Mouse (Mus musculus) embryonic fibroblast, embryonic 13.5 days (primary cell): ENCODE data around the gene Uba5. TPM values are rescaled to one million over a fixed set of nuclear protein-coding genes. Genes with fewer than 3 reads are reported as not detected.

Source experiments
- H3K27ac ChIP-seq: 2 replicates; pipeline ENCODE4 v1.5.1; 2012; ENCODE audit warnings: low read length, control low read depth, inconsistent platforms; ENCODE audit not compliant: insufficient read depth
- H3K4me1 ChIP-seq: 2 replicates; pipeline ENCODE4 v1.6.1; 2011; ENCODE audit warnings: low read length; ENCODE audit not compliant: control insufficient read depth, insufficient read depth
- H3K4me3 ChIP-seq: 2 replicates; pipeline ENCODE4 v1.5.1; 2011; ENCODE audit warnings: mild to moderate bottlenecking, control low read depth, low read length; ENCODE audit not compliant: insufficient read depth
- CTCF ChIP-seq: IDR thresholded peaks from 2 replicates; pipeline ENCODE4 v1.5.1; 2011; ENCODE audit warnings: mild to moderate bottlenecking, control low read depth, low read length, moderate library complexity, borderline replicate concordance; ENCODE audit not compliant: insufficient read depth
- POLR2A ChIP-seq: IDR thresholded peaks from 2 replicates; pipeline ENCODE4 v1.6.1; 2011; ENCODE audit warnings: low read depth, mild to moderate bottlenecking, control low read depth, low read length, moderate library complexity
- polyA plus RNA-seq: library from polyadenylated mRNA; stranded (reverse); fragments of >200 nt; gene quantifications from 2 replicates; pipeline ENCODE4 v1.2.4, GENCODE M21; 2011; ENCODE audit warnings: low read depth; ENCODE audit not compliant: missing spikeins, insufficient read length

Gene Uba5
- 50.3 and 52.0 TPM in 2 replicates for polyA plus RNA-seq

DNA sequence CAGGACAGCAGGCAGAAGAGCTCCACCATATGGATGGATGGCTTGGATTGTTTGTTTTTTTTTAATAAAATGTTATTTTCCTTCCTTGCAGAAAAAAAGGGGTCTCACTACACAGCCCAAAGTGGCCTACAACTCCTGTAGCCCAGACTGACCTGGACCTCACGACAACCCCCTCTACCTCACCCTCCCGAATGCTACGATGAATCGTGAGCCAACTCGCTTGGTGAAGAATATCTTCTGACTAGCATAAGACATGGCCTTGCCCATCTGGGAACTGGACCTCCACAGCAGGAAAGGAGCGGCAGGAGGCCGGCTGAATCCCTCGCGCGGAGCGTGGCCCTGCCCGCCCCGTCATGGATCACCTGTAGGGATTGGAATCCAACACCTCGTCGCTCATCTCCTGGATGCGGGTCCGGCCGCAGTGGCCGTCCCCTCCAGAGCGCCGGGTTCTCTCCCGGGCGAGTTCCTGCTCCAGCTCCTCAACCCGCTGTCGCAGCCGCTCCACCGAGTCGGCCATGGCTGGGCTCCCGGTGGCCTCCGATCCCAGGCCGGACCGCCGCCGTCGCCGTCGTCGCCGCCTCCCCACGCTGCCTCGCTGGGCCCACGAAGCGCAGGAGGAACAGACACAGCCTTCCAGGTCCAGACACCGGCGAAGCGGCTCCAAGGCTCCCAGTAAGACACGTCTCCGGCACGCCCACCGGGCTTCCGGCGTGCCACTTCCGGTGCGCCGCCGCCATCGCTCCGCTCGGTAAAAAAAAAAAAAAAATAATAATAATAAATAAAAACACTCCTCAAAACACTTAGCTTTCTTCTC, at the start of gene Uba5:
Gene Uba5 (minus strand): TSS at position 705 of the 814 bp plus-strand sequence.
- Histone ChIP-seq H3K4me3 (peak within 1 kb of the TSS; percentile 97), H3K4me1 (peaks cover 3% of the 10 kb centered on the region; the same call in 1 of the 2 replicates), H3K27ac (no peak within 1 kb of the TSS)
- TF ChIP-seq POLR2A (peak; percentile 75; the same call in 1 of the 2 replicates), CTCF (no peak)

- Histone ChIP-seq H3K4me3 (no peak overlapping the region), H3K4me1 (no peaks in the 10 kb centered on the region), H3K27ac (no peak overlapping the region)
- TF ChIP-seq CTCF (no peak), POLR2A (no peak)
Measured at GRCm38 (mm10) chr9:104109151-104109550, 46.2 kb upstream of the Uba5 start.

DNA sequence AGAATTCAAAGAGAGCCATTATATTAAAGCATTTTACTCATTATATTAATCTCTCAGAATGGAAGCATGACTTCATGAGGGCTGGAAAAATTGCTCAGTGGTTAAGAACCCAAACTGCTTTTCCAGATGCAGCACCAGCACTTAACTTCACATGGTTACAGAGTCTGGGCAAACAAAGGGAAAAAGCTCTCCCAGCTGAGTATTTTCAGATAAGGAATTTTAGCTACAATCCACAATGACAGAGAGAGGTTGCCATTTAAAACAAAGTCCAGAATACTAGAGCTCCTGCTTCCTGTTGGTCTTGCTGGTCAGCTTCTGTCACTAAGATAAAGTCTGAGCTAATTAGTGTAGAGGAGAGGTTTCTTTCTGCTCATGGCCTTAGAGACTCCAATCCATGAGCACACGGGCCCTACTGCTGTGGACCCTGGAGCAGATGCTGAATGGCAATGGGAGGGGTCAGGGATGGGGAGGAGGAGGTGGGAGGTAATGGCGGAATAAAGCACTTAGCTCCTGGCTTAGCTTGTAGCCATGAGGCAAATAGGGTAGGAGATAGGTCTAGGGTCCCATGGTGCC, 45.7 kb upstream of the Uba5 start:
- Histone ChIP-seq H3K27ac (no peak overlapping the region), H3K4me1 (no peaks in the 10 kb centered on the region), H3K4me3 (no peak overlapping the region)
- TF ChIP-seq POLR2A (no peak), CTCF (no peak)

DNA sequence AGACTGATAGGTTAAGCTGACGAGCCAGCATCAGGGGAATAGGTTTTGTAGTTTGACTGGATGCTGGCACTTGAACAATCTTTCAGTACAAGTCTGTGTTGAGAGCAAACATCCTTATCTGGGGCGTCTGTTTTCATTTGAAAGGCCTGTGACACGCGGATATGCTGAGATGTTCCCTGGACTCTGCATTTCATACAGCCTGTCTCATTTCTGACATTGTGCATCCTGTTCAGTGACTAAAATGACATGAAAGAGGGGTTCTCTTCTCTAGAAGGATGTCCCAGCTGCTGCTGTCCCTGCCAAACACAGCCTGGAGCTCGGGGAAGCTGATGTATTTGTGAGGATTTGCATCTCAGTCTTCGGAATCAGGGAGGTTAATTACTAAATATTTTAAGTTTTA, 44.5 kb upstream of the Uba5 start:
- Histone ChIP-seq H3K4me3 (no peak overlapping the region), H3K27ac (no peak overlapping the region), H3K4me1 (no peaks in the 10 kb centered on the region)
- TF ChIP-seq POLR2A = no peak
- no peak for TF ChIP-seq CTCF

DNA sequence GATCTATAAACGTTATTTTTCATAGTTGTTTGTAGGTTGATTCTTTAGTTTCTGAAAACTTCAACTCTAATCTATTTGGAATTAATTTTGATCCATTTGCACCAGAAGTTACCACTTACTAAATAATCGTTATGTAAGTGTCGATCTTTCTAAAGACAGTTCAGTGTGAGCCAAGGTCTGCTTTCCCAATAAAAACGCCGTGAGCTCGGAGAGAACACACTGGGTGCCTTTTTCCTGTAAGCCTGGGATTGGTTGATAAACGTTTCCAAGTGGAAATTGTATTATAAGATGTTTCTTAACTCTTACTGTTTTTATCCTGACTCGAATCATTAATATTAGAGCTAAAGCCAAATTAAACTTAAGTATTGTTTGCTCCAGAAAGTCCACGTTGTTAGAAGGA, 44.0 kb upstream of the Uba5 start:
- TF ChIP-seq CTCF (no peak), POLR2A (no peak)
- Histone ChIP-seq H3K27ac (no peak overlapping the region), H3K4me3 (no peak overlapping the region)

DNA sequence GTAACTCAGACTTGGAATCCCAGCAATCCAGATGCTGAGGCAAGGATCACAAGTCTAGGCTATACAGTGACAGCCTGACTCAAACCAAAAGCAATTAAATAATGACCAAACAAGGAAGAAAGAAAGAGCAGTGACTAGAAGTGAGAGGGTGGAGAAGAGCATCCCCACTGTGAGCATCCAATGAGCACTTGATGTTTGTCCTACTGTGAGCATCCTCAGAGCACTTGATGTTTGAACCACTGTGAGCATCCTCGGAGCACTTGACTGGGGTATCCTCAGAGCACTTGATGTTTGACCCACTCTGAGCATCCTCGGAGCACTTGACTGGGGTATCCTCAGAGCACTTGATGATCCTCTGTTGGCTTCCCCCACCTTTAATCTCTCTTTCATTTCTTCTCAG, 42.1 kb upstream of the Uba5 start:
- Histone ChIP-seq H3K27ac (no peak overlapping the region), H3K4me3 (no peak overlapping the region), H3K4me1 (no peaks in the 10 kb centered on the region)
- TF ChIP-seq CTCF (no peak), POLR2A (no peak)

More for the DNA sequence above, 44.0 kb upstream of the Uba5 start:
- H3K4me1 ChIP-seq = no peaks in the 10 kb centered on the region

- H3K4me1 ChIP-seq = no peaks in the 10 kb centered on the region
- H3K27ac ChIP-seq = no peak overlapping the region
- TF ChIP-seq POLR2A (no peak), CTCF (no peak)
- no peak overlapping the region for H3K4me3 ChIP-seq
Measured at GRCm38 (mm10) chr9:104102901-104103300, 40.0 kb upstream of the Uba5 start.

DNA sequence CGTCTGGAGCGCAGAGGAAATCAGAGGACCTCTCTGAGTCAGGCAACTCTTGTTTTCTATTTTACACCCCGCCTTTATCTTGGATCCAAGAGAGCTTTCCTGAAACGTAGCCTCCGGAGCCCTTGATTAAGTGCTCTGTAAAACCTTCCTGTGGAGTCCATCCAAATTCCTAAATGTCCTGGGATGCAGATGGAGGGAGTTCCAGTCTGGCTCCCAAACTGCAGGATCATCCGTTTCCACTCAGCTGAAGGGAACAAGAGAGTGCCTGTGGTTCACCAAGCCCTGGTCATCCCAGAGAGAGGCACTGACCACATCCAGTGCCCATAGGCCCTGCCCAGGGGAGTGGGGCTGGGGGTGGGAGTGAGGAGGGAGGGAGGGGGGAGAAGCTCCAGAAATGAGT, 39.4 kb upstream of the Uba5 start:
- no peak overlapping the region for H3K4me3 ChIP-seq
- H3K27ac ChIP-seq = no peak overlapping the region
- H3K4me1 ChIP-seq = no peaks in the 10 kb centered on the region
- no peak for TF ChIP-seq POLR2A
- no peak for TF ChIP-seq CTCF

DNA sequence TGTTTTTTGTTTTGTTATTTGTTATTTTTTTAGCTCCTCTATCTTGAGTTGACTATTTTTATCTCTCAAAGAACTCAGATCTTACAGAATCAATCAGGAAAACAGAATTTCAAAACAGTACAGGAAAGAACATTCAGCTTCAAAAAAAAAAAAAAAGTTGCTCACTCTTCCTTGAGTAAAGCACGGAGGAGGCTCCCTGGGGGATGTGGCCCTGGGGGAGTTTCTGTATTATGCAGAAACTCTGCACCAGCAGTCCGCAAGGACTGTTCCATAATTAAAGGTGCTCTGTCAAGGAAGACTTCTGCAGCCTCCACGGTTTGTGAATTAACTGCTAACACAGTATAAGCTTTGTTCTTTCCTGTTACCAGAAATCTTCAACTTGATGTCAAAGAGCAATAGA, 38.5 kb upstream of the Uba5 start:
- H3K27ac ChIP-seq = no peak overlapping the region

GRCm38 (mm10) chr9:104100822-104101221, 37.9 kb upstream of the Uba5 start:
- no peak for TF ChIP-seq POLR2A
- no peak for TF ChIP-seq CTCF
- Histone ChIP-seq H3K4me1 (no peaks in the 10 kb centered on the region), H3K4me3 (no peak overlapping the region), H3K27ac (no peak overlapping the region)

More for the DNA sequence above, 38.5 kb upstream of the Uba5 start:
- H3K4me1 ChIP-seq = no peaks in the 10 kb centered on the region
- H3K4me3 ChIP-seq = no peak overlapping the region
- TF ChIP-seq POLR2A (no peak), CTCF (no peak)
